Mouse (Mus musculus) intestine, embryonic 16.5 days (tissue): ENCODE measurements around the gene Dsel. TPM values are rescaled to one million over a fixed set of nuclear protein-coding genes. Genes with fewer than 3 reads are reported as not detected.

ENCODE experiments used
- ATAC-seq: fragments of 200-750 bp; cut with Nextera tagmentation; 2 replicates; pipeline ENCODE4 v1.8.0; 2017; ENCODE audit warnings: moderate TSS enrichment, moderate library complexity
- H3K27ac ChIP-seq: fragments of 300-500 bp; sonication (generic); 2 replicates; pipeline ENCODE4 v1.5.1; 2014; ENCODE audit warnings: mild to moderate bottlenecking, low read length
- H3K27me3 ChIP-seq: fragments of 300-500 bp; sonication (generic); replicated peaks from 2 replicates; pipeline ENCODE4 v1.6.1; 2014; ENCODE audit warnings: low read length, control low read depth, mixed read lengths; ENCODE audit not compliant: control insufficient read depth, insufficient read depth
- H3K36me3 ChIP-seq: fragments of 300-500 bp; sonication (generic); 2 replicates; pipeline ENCODE4 v1.6.1; 2014; ENCODE audit warnings: low read length, control low read depth; ENCODE audit not compliant: control insufficient read depth, insufficient read depth
- H3K4me1 ChIP-seq: fragments of 300-500 bp; sonication (generic); 2 replicates; pipeline ENCODE4 v1.6.1; 2014; ENCODE audit warnings: low read length, control low read depth, mixed read lengths; ENCODE audit not compliant: control insufficient read depth, insufficient read depth
- H3K4me2 ChIP-seq: fragments of 300-500 bp; sonication (generic); 2 replicates; pipeline ENCODE4 v1.6.1; 2014; ENCODE audit warnings: low read depth, low read length, control low read depth
- H3K4me3 ChIP-seq: fragments of 300-500 bp; sonication (generic); 2 replicates; pipeline ENCODE4 v1.5.1; 2014; ENCODE audit warnings: mild to moderate bottlenecking, low read length
- H3K9ac ChIP-seq: fragments of 300-500 bp; sonication (generic); 2 replicates; pipeline ENCODE4 v1.6.1; 2014; ENCODE audit warnings: low read depth, low read length
- H3K9me3 ChIP-seq: fragments of 300-500 bp; sonication (generic); 2 replicates; pipeline ENCODE4 v1.6.1; 2016; ENCODE audit warnings: low read length, control low read depth; ENCODE audit not compliant: control insufficient read depth
- WGBS: fragments of 180-500 bp; shearing (Covaris S2); extraction: QIAGEN DNeasy Blood & Tissue Kit; methylation state at CpG from one replicate; pipeline ENCODE4 v1.1.7; 2014; 5-methylcytosine and 5-hydroxymethylcytosine counted together
- polyA plus RNA-seq: library from polyadenylated mRNA; unstranded; fragments of >200 nt; fragmentation: Nextera tagmentation; extraction: Ambion mirVana; gene quantifications from 2 replicates; pipeline ENCODE4 v1.2.1, GENCODE M21; 2015

Gene Dsel
- 5.2 and 6.9 TPM in 2 replicates for polyA plus RNA-seq

DNA sequence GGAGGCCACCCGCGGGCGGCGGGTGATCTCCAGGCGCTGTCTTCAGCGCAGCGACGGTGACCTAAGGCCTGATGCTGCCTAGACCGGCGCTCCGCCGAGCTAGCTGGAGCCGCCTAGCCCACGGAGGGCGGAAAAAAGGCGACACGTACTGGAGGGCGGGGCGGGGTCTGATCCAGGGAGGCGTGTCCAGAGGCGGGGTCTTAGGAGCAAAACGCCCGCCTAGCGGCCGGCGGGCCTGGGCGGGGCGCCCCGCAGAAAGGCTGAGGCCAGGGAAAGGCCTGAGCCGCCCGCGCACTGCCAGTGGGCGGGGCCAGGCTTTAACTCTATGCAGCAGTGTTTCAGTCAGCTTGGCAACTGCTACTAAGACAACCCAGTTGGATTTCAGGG, at the start of gene Dsel:
Gene Dsel, minus strand, starts transcription at position 140 of the 387 bp plus-strand sequence.
- no peaks in the 10 kb centered on the region for H3K36me3 ChIP-seq
- peak; percentile 99 for ATAC-seq
- H3K9me3 ChIP-seq: no peaks in the 10 kb centered on the region
- H3K4me3 ChIP-seq: peak within 1 kb of the TSS; percentile 85
- no peaks in the 10 kb centered on the region for H3K27me3 ChIP-seq
- H3K4me1 ChIP-seq: no peaks in the 10 kb centered on the region
- peak within 1 kb of the TSS; percentile 95 for H3K27ac ChIP-seq
- peak within 1 kb of the TSS; percentile 88 for H3K9ac ChIP-seq
- peak within 1 kb of the TSS; percentile 85 for H3K4me2 ChIP-seq
- WGBS: under 1% methylated on average over 33 of the region's 33 CpGs

DNA sequence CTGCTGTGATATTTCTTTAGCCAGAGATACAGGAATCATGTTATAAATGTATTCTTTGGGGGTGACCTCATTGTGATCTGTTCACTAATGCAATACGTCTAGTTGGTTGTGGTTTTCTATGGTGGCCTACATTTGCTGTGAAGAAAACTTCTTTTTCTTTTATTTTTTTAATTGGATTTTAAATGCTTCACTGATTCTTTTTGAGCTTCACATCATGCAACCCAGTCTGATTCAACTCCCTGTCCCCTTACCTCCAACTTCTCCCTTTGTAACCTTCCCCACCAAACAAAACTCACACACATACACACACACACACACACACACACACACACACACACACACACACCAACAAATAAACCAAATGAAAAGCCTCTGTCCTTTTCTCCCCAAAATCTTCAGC, 46.7 kb upstream of the Dsel start:
- no peak overlapping the region for H3K4me2 ChIP-seq
- H3K9me3 ChIP-seq: no peaks in the 10 kb centered on the region
- H3K36me3 ChIP-seq: no peaks in the 10 kb centered on the region
- H3K27ac ChIP-seq: no peak overlapping the region
- ATAC-seq: no peak
- H3K27me3 ChIP-seq: no peaks in the 10 kb centered on the region
- 64% methylated on average over 1 of the region's 1 CpGs for WGBS
- no peak overlapping the region for H3K9ac ChIP-seq
- H3K4me3 ChIP-seq: no peak overlapping the region
- no peaks in the 10 kb centered on the region for H3K4me1 ChIP-seq

DNA sequence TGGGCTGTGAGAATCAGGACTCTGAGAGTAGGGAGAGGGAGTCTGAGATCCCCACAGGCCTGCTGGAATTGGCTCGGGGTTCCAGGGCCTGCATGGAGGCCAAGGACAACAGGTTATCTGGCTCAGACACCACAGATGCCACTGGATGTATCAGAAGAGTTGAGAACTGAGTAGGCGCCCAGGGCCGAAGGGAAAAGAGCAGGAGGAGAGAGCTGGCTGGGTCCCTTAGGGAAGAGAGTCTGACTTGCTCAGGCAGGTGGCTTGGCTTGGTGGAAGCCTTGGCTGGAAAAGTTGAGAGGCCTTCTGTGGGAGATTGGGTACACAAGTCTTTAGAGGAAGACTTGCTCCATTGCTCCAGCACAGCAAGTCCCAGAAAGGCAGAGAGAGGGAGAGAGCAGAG, 18.6 kb upstream of the Dsel start:
- H3K9ac ChIP-seq: no peak overlapping the region
- no peaks in the 10 kb centered on the region for H3K4me1 ChIP-seq
- H3K4me3 ChIP-seq: no peak overlapping the region
- H3K9me3 ChIP-seq: no peaks in the 10 kb centered on the region
- H3K36me3 ChIP-seq: no peaks in the 10 kb centered on the region
- WGBS: 83% methylated on average over 3 of the region's 3 CpGs
- no peaks in the 10 kb centered on the region for H3K27me3 ChIP-seq
- no peak overlapping the region for H3K27ac ChIP-seq
- H3K4me2 ChIP-seq: no peak overlapping the region
- no peak for ATAC-seq

DNA sequence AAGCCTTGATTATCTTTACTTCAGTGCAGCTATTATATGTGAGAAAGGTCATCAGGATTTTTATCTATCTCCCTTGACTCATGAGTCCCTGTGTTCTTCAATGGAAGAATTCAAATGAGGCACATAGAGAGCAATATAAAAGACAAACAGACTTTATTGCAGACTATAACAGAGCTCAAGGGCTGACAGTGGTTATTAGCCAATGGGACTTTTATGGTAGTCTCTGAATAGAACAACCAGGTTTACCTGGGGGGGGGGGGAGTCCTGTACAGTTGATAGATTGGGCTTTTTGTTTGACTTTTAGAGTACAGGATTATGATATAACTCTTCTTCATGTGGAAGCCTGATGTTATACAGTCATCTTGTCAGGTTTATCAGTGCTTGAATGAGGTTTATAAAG, 11.1 kb upstream of the Dsel start:
- no peaks in the 10 kb centered on the region for H3K36me3 ChIP-seq
- H3K4me1 ChIP-seq: no peaks in the 10 kb centered on the region
- no peak overlapping the region for H3K4me2 ChIP-seq
- no peak overlapping the region for H3K27ac ChIP-seq
- H3K4me3 ChIP-seq: no peak overlapping the region
- H3K27me3 ChIP-seq: no peaks in the 10 kb centered on the region
- ATAC-seq: peak; percentile 96
- H3K9me3 ChIP-seq: no peaks in the 10 kb centered on the region
- H3K9ac ChIP-seq: no peak overlapping the region

DNA sequence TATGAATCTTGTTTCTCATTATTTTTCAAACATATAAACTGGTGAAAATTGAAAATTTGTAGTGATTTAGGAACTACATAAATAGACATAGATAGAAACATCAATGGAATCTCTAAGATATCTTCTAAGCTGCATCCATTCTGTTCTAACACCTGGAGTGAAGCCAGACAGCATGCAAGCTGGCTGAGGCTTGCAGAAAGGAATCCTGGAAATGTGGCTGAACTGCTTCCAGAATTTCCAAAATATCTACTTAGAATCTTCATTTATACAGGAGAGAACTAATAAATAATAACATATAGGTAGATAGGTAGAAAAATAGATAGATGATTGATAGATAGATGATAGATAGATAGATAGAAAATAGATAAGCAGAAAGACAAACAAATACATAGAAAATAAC, 8.5 kb upstream of the Dsel start:
- Histone ChIP-seq H3K4me2 (no peak overlapping the region), H3K27me3 (no peaks in the 10 kb centered on the region), H3K27ac (no peak overlapping the region), H3K9ac (no peak overlapping the region), H3K4me3 (no peak overlapping the region), H3K36me3 (no peaks in the 10 kb centered on the region), H3K9me3 (no peaks in the 10 kb centered on the region), H3K4me1 (no peaks in the 10 kb centered on the region)
- no peak for ATAC-seq

DNA sequence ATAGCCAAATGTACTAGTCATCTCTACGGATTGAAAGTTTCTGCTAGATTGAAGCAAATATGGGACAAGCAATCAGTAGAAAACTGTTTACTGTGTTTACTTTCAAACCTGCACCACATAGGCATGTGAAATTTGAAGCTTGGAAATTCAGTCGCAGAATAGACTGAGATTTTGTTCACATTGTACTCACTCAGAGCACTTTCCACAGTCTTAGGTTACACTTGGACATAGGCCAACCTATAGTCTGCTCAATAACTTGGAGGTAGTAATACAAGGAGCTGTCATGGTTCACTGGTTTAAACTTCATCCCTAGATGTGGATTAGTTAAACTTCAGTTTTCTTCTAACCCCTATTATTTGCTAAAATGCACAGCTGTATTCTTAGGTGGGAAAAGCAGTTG, 749 bp upstream of the Dsel start:
- Histone ChIP-seq H3K4me2 (no peak overlapping the region), H3K36me3 (no peaks in the 10 kb centered on the region), H3K9me3 (no peaks in the 10 kb centered on the region), H3K27me3 (no peaks in the 10 kb centered on the region), H3K9ac (no peak overlapping the region), H3K4me3 (no peak overlapping the region), H3K4me1 (no peaks in the 10 kb centered on the region), H3K27ac (no peak overlapping the region)
- no peak for ATAC-seq
- WGBS: 65% methylated on average over 2 of the region's 2 CpGs

DNA sequence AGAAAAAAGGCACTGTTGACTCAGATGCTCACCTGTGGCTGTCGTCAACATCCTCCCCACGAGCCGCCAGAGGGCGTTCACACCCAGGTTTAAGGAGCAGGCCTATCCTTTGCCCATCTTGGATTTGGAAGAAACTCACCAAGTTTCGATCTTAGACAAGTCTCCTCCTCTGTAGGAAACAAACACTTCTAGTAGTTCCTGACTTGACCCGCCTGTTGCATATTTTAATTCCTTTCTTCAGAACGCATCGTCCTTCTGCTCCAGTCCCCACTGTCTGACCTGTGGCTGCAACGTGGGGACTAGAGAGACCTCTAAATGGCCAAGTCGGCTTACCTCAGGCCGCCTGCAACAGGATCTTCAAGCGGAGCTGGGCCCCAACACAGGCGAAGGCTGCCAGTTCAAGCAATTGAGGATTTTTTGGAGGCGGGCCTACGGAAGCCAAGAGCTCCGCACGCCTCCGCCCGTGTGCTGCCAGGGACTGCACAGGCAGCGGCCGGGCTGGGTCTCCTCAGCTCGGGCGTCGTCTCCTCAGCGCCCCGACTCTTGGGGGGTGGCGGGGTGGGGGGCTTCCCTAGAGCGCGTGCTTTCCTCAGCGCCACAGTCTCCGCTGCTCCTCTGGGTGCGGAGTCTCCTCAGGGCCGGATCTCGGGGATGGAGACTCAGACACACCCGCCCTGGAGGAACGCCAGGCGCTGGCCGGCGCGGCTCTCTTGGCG, 497 bp downstream of the Dsel start:
- H3K9me3 ChIP-seq: no peaks in the 10 kb centered on the region
- WGBS: under 1% methylated on average over 41 of the region's 41 CpGs
- ATAC-seq: peak; percentile 84

DNA sequence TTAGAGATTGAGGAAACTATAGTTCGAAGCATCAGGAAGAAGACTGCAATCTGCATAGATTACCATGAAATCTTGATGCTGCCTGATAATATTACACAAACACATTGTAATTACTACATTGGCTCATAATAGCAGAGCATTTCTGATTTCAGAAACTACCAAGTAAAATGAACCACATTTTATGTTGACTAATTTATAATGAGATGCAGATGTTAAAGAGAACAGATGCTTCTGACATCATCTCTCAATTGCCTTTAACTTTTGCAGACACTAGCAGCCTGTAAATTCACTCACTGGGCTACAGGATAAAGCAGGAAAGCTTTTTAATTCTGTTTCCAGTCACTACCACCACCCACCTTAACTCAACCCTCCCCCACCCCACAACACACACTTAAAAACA, 6.9 kb downstream of the Dsel start:
- Histone ChIP-seq H3K4me1 (no peaks in the 10 kb centered on the region), H3K9me3 (no peaks in the 10 kb centered on the region), H3K9ac (no peak overlapping the region), H3K4me2 (no peak overlapping the region), H3K4me3 (no peak overlapping the region), H3K36me3 (no peaks in the 10 kb centered on the region), H3K27me3 (no peaks in the 10 kb centered on the region), H3K27ac (no peak overlapping the region)
- WGBS: 79% methylated on average over 1 of the region's 1 CpGs
- no peak for ATAC-seq

More for the DNA sequence above, 497 bp downstream of the Dsel start:
- Histone ChIP-seq H3K27ac (peak overlapping the region; percentile 95), H3K36me3 (no peaks in the 10 kb centered on the region), H3K4me2 (peak overlapping the region; percentile 85), H3K4me1 (no peaks in the 10 kb centered on the region), H3K27me3 (no peaks in the 10 kb centered on the region), H3K4me3 (peak overlapping the region; percentile 85), H3K9ac (peak overlapping the region; percentile 88)

DNA sequence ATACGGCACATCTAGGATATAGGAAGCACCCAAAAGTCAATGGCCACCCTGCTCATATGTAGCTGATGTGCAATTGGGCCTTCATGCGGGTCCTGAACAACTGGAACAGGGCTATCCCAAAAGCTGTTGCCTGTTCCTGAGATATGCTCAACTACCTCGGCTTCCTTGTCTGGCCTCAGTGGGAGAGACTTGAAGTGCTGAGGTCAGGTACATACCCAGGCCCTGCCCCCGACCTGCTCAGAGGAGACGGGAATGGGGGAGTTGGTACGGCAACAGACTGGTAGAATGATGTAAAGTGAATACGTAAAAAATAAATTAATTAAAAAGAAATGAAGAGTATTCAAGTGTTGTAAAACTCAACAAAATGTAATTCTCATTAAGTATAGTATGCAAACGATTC, 12.3 kb downstream of the Dsel start:
- H3K4me3 ChIP-seq: no peak overlapping the region
- 92% methylated on average over 8 of the region's 8 CpGs for WGBS
- H3K36me3 ChIP-seq: no peaks in the 10 kb centered on the region
- H3K9me3 ChIP-seq: no peaks in the 10 kb centered on the region
- H3K4me1 ChIP-seq: no peaks in the 10 kb centered on the region
- ATAC-seq: no peak
- H3K27ac ChIP-seq: no peak overlapping the region
- no peak overlapping the region for H3K9ac ChIP-seq
- H3K27me3 ChIP-seq: no peaks in the 10 kb centered on the region
- H3K4me2 ChIP-seq: no peak overlapping the region
